7 mouse cellular contexts compared by ENCODE assay signal in the genomic region with DNA sequence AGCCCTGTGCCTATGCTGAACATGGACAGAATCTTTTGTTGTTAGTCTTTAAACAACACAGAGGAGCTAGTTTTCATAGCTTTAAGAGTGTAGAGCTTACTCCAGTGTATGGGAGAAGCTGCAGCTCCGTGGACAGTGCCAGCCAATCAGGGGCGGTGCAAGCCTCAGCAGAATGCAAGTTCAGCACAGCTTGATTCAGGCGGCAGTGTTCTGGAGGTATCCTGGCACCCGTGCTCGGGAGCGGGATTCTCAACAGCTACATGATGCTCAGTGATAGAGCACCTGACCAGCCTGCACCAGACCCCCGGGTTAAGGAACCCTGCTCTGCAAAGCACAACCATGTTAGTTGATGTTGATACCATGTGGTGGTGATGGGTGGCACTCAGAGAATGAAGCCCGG. TPM values are rescaled to one million over a fixed set of nuclear protein-coding genes. Genes with fewer than 3 reads are reported as not detected.
DNase-seq lines count a peak whose midpoint lies in the region; ATAC-seq and TF ChIP-seq lines count a peak whose summit lies in the region.

No protein-coding gene starts in this region.

- no peaks in the 10 kb centered on the region for H3K9me3 ChIP-seq in liver, embryonic 11.5 days (ENCODE audit: control insufficient read depth, low read length)
- no peaks in the 10 kb centered on the region for H3K9me3 ChIP-seq in forebrain, embryonic 11.5 days (ENCODE audit: control insufficient read depth, low read length)
- no peaks in the 10 kb centered on the region for H3K9me3 ChIP-seq in hindbrain, postnatal 0 days (ENCODE audit: low read length)
- H3K9me3 ChIP-seq in neural tube, embryonic 12.5 days, result no peaks in the 10 kb centered on the region

- no peak for TF ChIP-seq CTCF in hindbrain, postnatal 0 days (IDR thresholded peaks at IDR 0.05; ENCODE audit: low read depth)

- no peak overlapping the region for H3K27ac ChIP-seq in liver, embryonic 11.5 days (ENCODE audit: low read depth, low read length)
- no peak overlapping the region for H3K27ac ChIP-seq in forebrain, embryonic 11.5 days (ENCODE audit: low read depth, low read length)
- H3K27ac ChIP-seq in hindbrain, postnatal 0 days, result peak overlapping the region; percentile 15; the same call in 1 of the 2 replicates
- no peak overlapping the region for H3K27ac ChIP-seq in neural tube, embryonic 12.5 days

- no peak for ATAC-seq in liver, embryonic 11.5 days (replicated peaks; ENCODE audit: low FRiP score)
- 0 out of 2 replicates have a peak, but pooled peaks have one; percentile 8 for ATAC-seq in forebrain, embryonic 11.5 days (replicated peaks; ENCODE audit: low FRiP score)
- 0 out of 2 replicates have a peak, but pooled peaks have one; percentile 13 for ATAC-seq in hindbrain, postnatal 0 days
- ATAC-seq in neural tube, embryonic 12.5 days (ENCODE audit: low FRiP score, low read depth), result peak; percentile 23

- peak overlapping the region; percentile 48 for H3K4me2 ChIP-seq in liver, embryonic 11.5 days
- no peak overlapping the region for H3K4me2 ChIP-seq in forebrain, embryonic 11.5 days (ENCODE audit: low read depth, low read length, severe bottlenecking)
- H3K4me2 ChIP-seq in hindbrain, postnatal 0 days (ENCODE audit: low read depth, low read length), result peak overlapping the region; percentile 19; the same call in 1 of the 2 replicates
- peak overlapping the region; percentile 45 for H3K4me2 ChIP-seq in neural tube, embryonic 12.5 days (replicated peaks)

- DNase-seq in liver, embryonic 11.5 days (ENCODE audit: low spot score), result no peak
- no peak for DNase-seq in liver
- no peak for DNase-seq in forebrain, embryonic 11.5 days (ENCODE audit: low spot score)
- DNase-seq in hindbrain, postnatal 0 days (ENCODE audit: low spot score), result no peak
- DNase-seq in gastrocnemius, adult 8-10 months (ENCODE audit: low spot score in 2 of 2), result no peak
- no peak for DNase-seq in frontal cortex, postnatal 36 days (ENCODE audit: low spot score in 2 of 2)

- 34% methylated on average over 8 of the region's 8 CpGs for WGBS in liver, embryonic 11.5 days
- WGBS in forebrain, embryonic 11.5 days, result 8% methylated on average over 8 of the region's 8 CpGs
- WGBS in hindbrain, postnatal 0 days, result 3% methylated on average over 8 of the region's 8 CpGs
- WGBS in neural tube, embryonic 12.5 days, result 7% methylated on average over 8 of the region's 8 CpGs

- H3K9ac ChIP-seq in liver, embryonic 11.5 days (ENCODE audit: low read depth, low read length), result no peak overlapping the region
- H3K9ac ChIP-seq in forebrain, embryonic 11.5 days (ENCODE audit: low read length), result 0 out of 2 replicates have a peak overlapping the region, but pooled peaks have one; percentile 20
- no peak overlapping the region; the same call in 1 of the 2 replicates for H3K9ac ChIP-seq in hindbrain, postnatal 0 days (replicated peaks; ENCODE audit: low read length)
- H3K9ac ChIP-seq in neural tube, embryonic 12.5 days, result no peak overlapping the region

- H3K27me3 ChIP-seq in liver, embryonic 11.5 days (replicated peaks; ENCODE audit: control insufficient read depth, insufficient read depth, low read length), result no peaks in the 10 kb centered on the region
- no peaks in the 10 kb centered on the region for H3K27me3 ChIP-seq in forebrain, embryonic 11.5 days (ENCODE audit: control insufficient read depth, insufficient read depth, low read length)
- no peaks in the 10 kb centered on the region for H3K27me3 ChIP-seq in hindbrain, postnatal 0 days (ENCODE audit: insufficient read depth, low read length)
- H3K27me3 ChIP-seq in neural tube, embryonic 12.5 days (replicated peaks), result no peaks in the 10 kb centered on the region

- H3K36me3 ChIP-seq in liver, embryonic 11.5 days (ENCODE audit: control insufficient read depth, insufficient read depth, low read length), result peaks cover 2% of the 10 kb centered on the region; the same call in 1 of the 2 replicates
- no peaks in the 10 kb centered on the region for H3K36me3 ChIP-seq in forebrain, embryonic 11.5 days (ENCODE audit: control insufficient read depth, insufficient read depth, low read length)
- no peaks in the 10 kb centered on the region for H3K36me3 ChIP-seq in hindbrain, postnatal 0 days (ENCODE audit: insufficient read depth, low read length)
- H3K36me3 ChIP-seq in neural tube, embryonic 12.5 days, result peaks cover 19% of the 10 kb centered on the region

- H3K4me3 ChIP-seq in liver, embryonic 11.5 days (ENCODE audit: low read depth, low read length), result no peak overlapping the region
- no peak overlapping the region for H3K4me3 ChIP-seq in forebrain, embryonic 11.5 days (ENCODE audit: low read depth, low read length)
- H3K4me3 ChIP-seq in hindbrain, postnatal 0 days (ENCODE audit: low read length), result no peak overlapping the region
- no peak overlapping the region for H3K4me3 ChIP-seq in neural tube, embryonic 12.5 days

- peaks cover 30% of the 10 kb centered on the region for H3K4me1 ChIP-seq in liver, embryonic 11.5 days (replicated peaks; ENCODE audit: control insufficient read depth, insufficient read depth, low read length)
- H3K4me1 ChIP-seq in forebrain, embryonic 11.5 days (replicated peaks; ENCODE audit: control insufficient read depth, insufficient read depth, low read length), result peaks cover 12% of the 10 kb centered on the region
- peaks cover 16% of the 10 kb centered on the region for H3K4me1 ChIP-seq in hindbrain, postnatal 0 days (ENCODE audit: insufficient read depth, low read length)
- peaks cover 30% of the 10 kb centered on the region for H3K4me1 ChIP-seq in neural tube, embryonic 12.5 days

RNA-seq across cellular contexts. Expression of gene Ptger1, which starts 5.9 kb away (rescaled TPM):
- 0.49 and 0.53 TPM in 2 replicates for polyA plus RNA-seq in liver, embryonic 11.5 days (2014; fragmentation: Nextera tagmentation; extraction: Ambion mirVana)
- polyA plus RNA-seq in forebrain, embryonic 11.5 days (2014; fragmentation: Nextera tagmentation; extraction: Ambion mirVana), result 0.47 and 0.60 TPM in 2 replicates
- 2.6 and 4.7 TPM in 2 replicates for total RNA-seq in hindbrain, postnatal 0 days (2014; rRNA removed)
- 0.40 and 0.49 TPM in 2 replicates for polyA plus RNA-seq in hindbrain, postnatal 0 days (2015; fragmentation: Nextera tagmentation; extraction: Ambion mirVana)
- 0.41 and 0.66 TPM in 2 replicates for polyA plus RNA-seq in neural tube, embryonic 12.5 days (2016; fragmentation: Nextera tagmentation; extraction: Ambion mirVana)
- under 1 TPM in 2 of 4 experiments, not detected in 2; 0.15 to 0.16 TPM for total RNA-seq in gastrocnemius, adult 8-10 months (2022)

RNA-seq across cellular contexts. Expression of gene Gipc1, which starts 8.1 kb away (rescaled TPM):
- 113 and 114 TPM in 2 replicates for polyA plus RNA-seq in liver, embryonic 11.5 days (2014; fragmentation: Nextera tagmentation; extraction: Ambion mirVana)
- polyA plus RNA-seq in forebrain, embryonic 11.5 days (2014; fragmentation: Nextera tagmentation; extraction: Ambion mirVana), result 217 and 231 TPM in 2 replicates
- total RNA-seq in hindbrain, postnatal 0 days (2014; rRNA removed), result 71.5 and 84.9 TPM in 2 replicates
- 114 and 121 TPM in 2 replicates for polyA plus RNA-seq in hindbrain, postnatal 0 days (2015; fragmentation: Nextera tagmentation; extraction: Ambion mirVana)
- 182 and 186 TPM in 2 replicates for polyA plus RNA-seq in neural tube, embryonic 12.5 days (2016; fragmentation: Nextera tagmentation; extraction: Ambion mirVana)
- total RNA-seq in gastrocnemius, adult 8-10 months (2022), result 10 to 100 TPM; 14.5 to 18.1 (median 17.6) TPM

RNA-seq across cellular contexts. Expression of gene Pkn1, which starts 38.4 kb away (rescaled TPM):
- polyA plus RNA-seq in liver, embryonic 11.5 days (2014; fragmentation: Nextera tagmentation; extraction: Ambion mirVana), result 23.3 and 24.3 TPM in 2 replicates
- 28.3 and 31.6 TPM in 2 replicates for polyA plus RNA-seq in forebrain, embryonic 11.5 days (2014; fragmentation: Nextera tagmentation; extraction: Ambion mirVana)
- total RNA-seq in hindbrain, postnatal 0 days (2014; rRNA removed), result 54.7 and 65.6 TPM in 2 replicates
- 18.2 and 21.8 TPM in 2 replicates for polyA plus RNA-seq in hindbrain, postnatal 0 days (2015; fragmentation: Nextera tagmentation; extraction: Ambion mirVana)
- polyA plus RNA-seq in neural tube, embryonic 12.5 days (2016; fragmentation: Nextera tagmentation; extraction: Ambion mirVana), result 30.0 and 32.1 TPM in 2 replicates
- total RNA-seq in gastrocnemius, adult 8-10 months (2022), result 10 to 100 TPM; 23.2 to 24.1 (median 23.6) TPM

RNA-seq across cellular contexts. Expression of gene Dnajb1, which starts 52.6 kb away (rescaled TPM):
- 75.9 and 77.1 TPM in 2 replicates for polyA plus RNA-seq in liver, embryonic 11.5 days (2014; fragmentation: Nextera tagmentation; extraction: Ambion mirVana)
- polyA plus RNA-seq in forebrain, embryonic 11.5 days (2014; fragmentation: Nextera tagmentation; extraction: Ambion mirVana), result 73.8 and 78.5 TPM in 2 replicates
- total RNA-seq in hindbrain, postnatal 0 days (2014; rRNA removed), result 35.3 and 42.7 TPM in 2 replicates
- 60.1 and 65.0 TPM in 2 replicates for polyA plus RNA-seq in hindbrain, postnatal 0 days (2015; fragmentation: Nextera tagmentation; extraction: Ambion mirVana)
- polyA plus RNA-seq in neural tube, embryonic 12.5 days (2016; fragmentation: Nextera tagmentation; extraction: Ambion mirVana), result 60.2 and 63.0 TPM in 2 replicates
- total RNA-seq in gastrocnemius, adult 8-10 months (2022), result 1 to 10 TPM; 3.6 to 7.9 (median 3.8) TPM

RNA-seq across cellular contexts. Expression of gene Tecr, which starts 52.8 kb away (rescaled TPM):
- 468 and 475 TPM in 2 replicates for polyA plus RNA-seq in liver, embryonic 11.5 days (2014; fragmentation: Nextera tagmentation; extraction: Ambion mirVana)
- 550 and 611 TPM in 2 replicates for polyA plus RNA-seq in forebrain, embryonic 11.5 days (2014; fragmentation: Nextera tagmentation; extraction: Ambion mirVana)
- 1,283 and 1,409 TPM in 2 replicates for total RNA-seq in hindbrain, postnatal 0 days (2014; rRNA removed)
- 1,550 and 1,625 TPM in 2 replicates for polyA plus RNA-seq in hindbrain, postnatal 0 days (2015; fragmentation: Nextera tagmentation; extraction: Ambion mirVana)
- polyA plus RNA-seq in neural tube, embryonic 12.5 days (2016; fragmentation: Nextera tagmentation; extraction: Ambion mirVana), result 760 and 802 TPM in 2 replicates
- 100 to 1,000 TPM; 461 to 506 (median 481) TPM for total RNA-seq in gastrocnemius, adult 8-10 months (2022)
